Mouse (Mus musculus): ENCODE measurements at regions not wholly inside any gene's neighbourhood (a gene's known extent, or its start where the extent isn't known, plus 50 kb on each side); places are given as distances from the start of the nearest gene placed in this dataset.

GRCm38 (mm10) chr15:67263723-67264122 is 763.0 kb upstream of the Lrrc6 start:
- TF ChIP-seq CTCF (IDR thresholded peaks at IDR 0.05; ENCODE audit: insufficient read depth, low read length) (no peak), POLR2A (IDR thresholded peaks at IDR 0.05; ENCODE audit: borderline replicate concordance, extremely low read depth, low read depth, low read length) (no peak)

Data from lung, adult 2 months (tissue).